Mouse (Mus musculus) testis, adult 2 months (tissue): ENCODE measurements around the gene D2hgdh. TPM values are rescaled to one million over a fixed set of nuclear protein-coding genes. Genes with fewer than 3 reads are reported as not detected.
A peak's percentile ranks its signal among the peaks of the same experiment; 100 is the strongest.

Source experiments
- H3K27ac ChIP-seq: fragments of 200-500 bp; 2 replicates; pipeline ENCODE4 v1.5.1; 2012; ENCODE audit warnings: low read depth, low read length; ENCODE audit not compliant: control insufficient read depth, insufficient read depth
- H3K27me3 ChIP-seq: fragments of 200-500 bp; 2 replicates; pipeline ENCODE4 v1.6.1; 2012; ENCODE audit warnings: mild to moderate bottlenecking, low read length, moderate library complexity; ENCODE audit not compliant: control insufficient read depth, insufficient read depth
- H3K36me3 ChIP-seq: fragments of 200-500 bp; 2 replicates; pipeline ENCODE4 v1.6.1; 2012; ENCODE audit warnings: mild to moderate bottlenecking, low read length; ENCODE audit not compliant: control insufficient read depth, insufficient read depth
- H3K4me1 ChIP-seq: fragments of 200-500 bp; 2 replicates; pipeline ENCODE4 v1.6.1; 2012; ENCODE audit warnings: low read length; ENCODE audit not compliant: control insufficient read depth, insufficient read depth
- H3K4me3 ChIP-seq: fragments of 200-500 bp; 2 replicates; pipeline ENCODE4 v1.5.1; 2012; ENCODE audit warnings: low read depth, mild to moderate bottlenecking, low read length, moderate library complexity, mixed read lengths; ENCODE audit not compliant: control insufficient read depth
- CTCF ChIP-seq: fragments of 200-500 bp; IDR thresholded peaks from 2 replicates; pipeline ENCODE4 v1.5.1; 2012; ENCODE audit warnings: low read depth, mild to moderate bottlenecking, inconsistent platforms, low read length, moderate library complexity; ENCODE audit not compliant: control insufficient read depth, insufficient read depth, insufficient replicate concordance
- POLR2A ChIP-seq: fragments of 200-500 bp; IDR thresholded peaks from 2 replicates; pipeline ENCODE4 v1.6.1; 2012; ENCODE audit warnings: low read depth, mild to moderate bottlenecking, inconsistent platforms, low read length, moderate library complexity; ENCODE audit not compliant: control insufficient read depth
- polyA plus RNA-seq: library from polyadenylated mRNA; depleted of rRNA; stranded (reverse); fragments of >200 nt; gene quantifications from 2 replicates; pipeline ENCODE4 v1.2.3, GENCODE M21; 2012

D2hgdh gene
- polyA plus RNA-seq, 1 experiment = 13.5 TPM

- TF ChIP-seq POLR2A = no peak
- no peak for TF ChIP-seq CTCF
- no peaks in the 10 kb centered on the region for H3K27me3 ChIP-seq
- peaks cover 2% of the 10 kb centered on the region; the same call in 1 of the 2 replicates for H3K36me3 ChIP-seq
- peaks cover 12% of the 10 kb centered on the region for H3K4me1 ChIP-seq
- no peak overlapping the region for H3K4me3 ChIP-seq
- H3K27ac ChIP-seq = peak overlapping the region; percentile 58
Measured at GRCm38 (mm10) chr1:93802771-93803170, 21.9 kb upstream of the D2hgdh start.

GRCm38 (mm10) chr1:93803556-93804507 lies 20.9 kb upstream of the D2hgdh start, which contains the start of gene Ing5:
Ing5 (plus strand) TSS chr1:93803965.
- H3K4me1 ChIP-seq = peaks cover 12% of the 10 kb centered on the region
- peak within 1 kb of the TSS; percentile 84 for H3K4me3 ChIP-seq
- H3K27me3 ChIP-seq = no peaks in the 10 kb centered on the region
- H3K36me3 ChIP-seq = peaks cover 2% of the 10 kb centered on the region; the same call in 1 of the 2 replicates
- H3K27ac ChIP-seq = peak within 1 kb of the TSS; percentile 83
- TF ChIP-seq CTCF (peak; percentile 92), POLR2A (peak; percentile 83)

GRCm38 (mm10) chr1:93804818-93805217 lies 19.9 kb upstream of the D2hgdh start:
- H3K27ac ChIP-seq = no peak overlapping the region
- H3K27me3 ChIP-seq = no peaks in the 10 kb centered on the region
- TF ChIP-seq POLR2A = no peak
- TF ChIP-seq CTCF = no peak
- peaks cover 12% of the 10 kb centered on the region for H3K4me1 ChIP-seq
- H3K36me3 ChIP-seq = no peaks in the 10 kb centered on the region
- H3K4me3 ChIP-seq = peak overlapping the region; percentile 84

GRCm38 (mm10) chr1:93805221-93805951 lies 19.3 kb upstream of the D2hgdh start:
- TF ChIP-seq CTCF (no peak), POLR2A (no peak)
- H3K36me3 ChIP-seq = no peaks in the 10 kb centered on the region
- H3K4me1 ChIP-seq = peaks cover 12% of the 10 kb centered on the region
- H3K4me3 ChIP-seq = peak overlapping the region; percentile 39
- no peak overlapping the region for H3K27ac ChIP-seq
- no peaks in the 10 kb centered on the region for H3K27me3 ChIP-seq

GRCm38 (mm10) chr1:93808871-93809270 lies 15.8 kb upstream of the D2hgdh start:
- Histone ChIP-seq H3K27me3 (no peaks in the 10 kb centered on the region), H3K4me3 (no peak overlapping the region), H3K4me1 (peaks cover 5% of the 10 kb centered on the region), H3K36me3 (peaks cover 3% of the 10 kb centered on the region), H3K27ac (no peak overlapping the region)
- no peak for TF ChIP-seq CTCF
- TF ChIP-seq POLR2A = no peak

- H3K27me3 ChIP-seq = no peaks in the 10 kb centered on the region
- H3K4me3 ChIP-seq = no peak overlapping the region
- no peak overlapping the region for H3K27ac ChIP-seq
- peaks cover 4% of the 10 kb centered on the region for H3K36me3 ChIP-seq
- TF ChIP-seq POLR2A (no peak), CTCF (no peak)
- H3K4me1 ChIP-seq = 0 out of 2 replicates have a peak, but pooled peaks cover 3% of the 10 kb centered on the region
Measured at GRCm38 (mm10) chr1:93810011-93810410, 14.7 kb upstream of the D2hgdh start.

- H3K4me1 ChIP-seq = no peaks in the 10 kb centered on the region
- TF ChIP-seq CTCF = no peak
- no peak for TF ChIP-seq POLR2A
- H3K36me3 ChIP-seq = peaks cover 5% of the 10 kb centered on the region
Measured at GRCm38 (mm10) chr1:93811495-93812039, 13.1 kb upstream of the D2hgdh start.

More at GRCm38 (mm10) chr1:93811495-93812039, 13.1 kb upstream of the D2hgdh start:
- no peak overlapping the region for H3K27ac ChIP-seq
- H3K27me3 ChIP-seq = no peaks in the 10 kb centered on the region
- no peak overlapping the region for H3K4me3 ChIP-seq
